Mouse (Mus musculus) C3H10T1/2 (cell line): ENCODE measurements around the gene Dmxl2. TPM values are rescaled to one million over a fixed set of nuclear protein-coding genes. Genes with fewer than 3 reads are reported as not detected.

Source experiments
- polyA plus RNA-seq, 2 experiments: library from polyadenylated mRNA; unstranded; fragments of >200 nt; fragmentation: generic; extraction: Trizol; gene quantifications; one replicate each; pipeline ENCODE4 v1.2.1; 2012; ENCODE audit warnings: missing spikeins in 2 of 2

The Dmxl2 gene
- under 1 TPM; 0.04 to 0.33 TPM for polyA plus RNA-seq

DNA sequence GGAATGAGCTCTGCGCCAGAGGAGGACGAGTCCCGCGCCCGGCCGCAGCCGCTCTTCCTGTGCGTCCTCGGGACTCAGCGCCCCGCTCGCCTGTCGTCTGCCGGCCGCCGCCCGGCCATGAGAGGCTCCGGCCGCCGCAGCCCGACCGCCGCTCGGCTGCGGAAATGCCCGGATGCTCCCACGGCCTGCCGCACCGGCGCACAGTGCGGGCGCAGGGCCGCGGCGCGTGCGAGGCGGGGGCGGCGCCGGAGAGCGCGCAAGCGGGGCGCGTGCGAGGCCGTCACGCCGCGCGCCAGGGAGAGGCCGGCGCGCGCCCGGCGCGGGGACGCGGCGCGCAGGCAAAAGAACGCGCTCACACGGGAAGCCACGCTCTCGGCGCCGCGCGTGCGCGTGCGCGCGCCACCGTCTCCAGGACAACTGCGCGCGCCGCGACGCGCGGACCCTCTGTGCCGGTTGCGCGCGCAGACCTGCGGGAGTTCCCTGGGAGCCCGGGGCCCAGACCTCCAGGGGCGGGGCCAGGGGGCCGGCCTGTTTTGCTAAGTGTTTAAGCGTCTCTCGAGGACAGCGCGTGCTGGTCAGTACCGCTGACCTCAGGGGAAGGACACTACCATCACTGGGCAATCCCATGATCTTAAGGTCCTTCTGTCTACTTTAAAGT, at the start of gene Dmxl2:
Gene Dmxl2 (minus strand): TSS at position 174 of the 658 bp plus-strand sequence.

DNA sequence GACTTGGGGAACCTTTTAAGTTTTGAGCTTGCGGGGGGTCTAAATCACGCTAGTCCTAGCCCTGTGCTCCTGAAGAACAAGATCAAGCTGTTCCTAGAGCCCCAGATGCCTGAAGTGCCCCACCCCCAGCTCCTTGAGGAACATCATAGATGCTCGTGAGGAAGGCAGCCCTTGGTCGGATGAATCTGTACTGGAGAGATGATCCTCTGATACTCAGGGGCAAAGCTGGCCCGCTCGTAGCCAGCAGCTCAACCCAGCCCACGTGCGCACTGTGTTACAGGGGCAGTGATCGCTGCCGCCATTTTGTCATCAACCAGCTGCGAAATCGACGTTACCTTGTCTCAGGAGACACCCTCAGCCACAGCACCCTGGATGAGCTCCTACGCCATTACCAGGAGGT, 37.3 kb upstream of the Dmxl2 start, which contains the start of gene Sh2d7:
Gene Sh2d7 (plus strand): TSS at position 301 of the 400 bp plus-strand sequence.

Other genes with a start within 250 kb of the Dmxl2 start
- gene Cyp19a1, start 233.5 kb downstream of the Dmxl2 start, polyA plus RNA-seq, result not detected
- under 1 TPM in 1 of 2 experiments, not detected in 1; 0.01 TPM for gene Gldn, start 215.1 kb downstream of the Dmxl2 start, polyA plus RNA-seq
- under 1 TPM in 1 of 2 experiments, not detected in 1; 0.08 TPM for gene Sh2d7, start 37.4 kb upstream of the Dmxl2 start, polyA plus RNA-seq
- 1 to 10 TPM in 1 of 2 experiments, under 1 TPM in 1; 0.12 to 2.0 TPM for gene Cib2, start 58.6 kb upstream of the Dmxl2 start, polyA plus RNA-seq
- gene Idh3a, start 84.7 kb upstream of the Dmxl2 start, polyA plus RNA-seq, result 10 to 100 TPM in 1 of 2 experiments, 1 to 10 TPM in 1; 7.3 to 24.2 TPM
- 10 to 100 TPM in 1 of 2 experiments, 1 to 10 TPM in 1; 2.5 to 10.2 TPM for gene Acsbg1, start 160.2 kb upstream of the Dmxl2 start, polyA plus RNA-seq
- gene Dnaja4, start 197.2 kb upstream of the Dmxl2 start, polyA plus RNA-seq, result 1 to 10 TPM in 1 of 2 experiments, under 1 TPM in 1; 0.54 to 6.9 TPM
- 100 to 1,000 TPM in 1 of 2 experiments, 10 to 100 TPM in 1; 10.3 to 164 TPM for gene Wdr61, start 232.9 kb upstream of the Dmxl2 start, polyA plus RNA-seq